Mouse (Mus musculus) layer of hippocampus, postnatal 36 days (tissue): ENCODE measurements around the gene Atcay. TPM values are rescaled to one million over a fixed set of nuclear protein-coding genes. Genes with fewer than 3 reads are reported as not detected.
"Not testable (repeated sequence)": the region's sequence is repeated elsewhere in the genome, so short reads cannot be mapped to it uniquely, and the experiment has no call there.

ENCODE experiments used
- DNase-seq, 2 experiments: peaks; one replicate each; pipeline ENCODE4 v3.0.0; 2022
- microRNA-seq, 2 experiments: library from miRNA; unstranded; fragments of <30 nt; microRNA quantifications; one replicate each; pipeline ENCODE4 v1.2.0; 2021
- total RNA-seq, 2 experiments: library from RNA; stranded (reverse); gene quantifications; 2 replicates each; pipeline ENCODE4 v1.2.3; 2021

Atcay gene
- total RNA-seq, 2 experiments from 2014 or later = 150 TPM

- DNase-seq = no peak
Observed at GRCm38 (mm10) chr10:81177958-81178712, 52.5 kb downstream of the Atcay start.

- no peak for DNase-seq
Observed at GRCm38 (mm10) chr10:81177491-81177925, 53.1 kb downstream of the Atcay start.

GRCm38 (mm10) chr10:81176466-81177271, 54.0 kb downstream of the Atcay start, which contains the start of gene Eef2:
Gene Eef2, plus strand, starts transcription at chr10:81176631.
- peak; percentile 96 to 97 for DNase-seq

GRCm38 (mm10) chr10:81175936-81176465, 54.6 kb downstream of the Atcay start:
- DNase-seq = no peak

GRCm38 (mm10) chr10:81175345-81175701, 55.3 kb downstream of the Atcay start:
- DNase-seq = not testable (repeated sequence)

- peak; percentile 86 for DNase-seq
Observed at GRCm38 (mm10) chr10:81174617-81175344, 55.9 kb downstream of the Atcay start.

- DNase-seq = peak; percentile 79 to 82
Observed at GRCm38 (mm10) chr10:81173132-81173531, 57.5 kb downstream of the Atcay start.

- not testable (repeated sequence) for DNase-seq
Observed at GRCm38 (mm10) chr10:81169411-81169900, 61.2 kb downstream of the Atcay start.

GRCm38 (mm10) chr10:81168521-81169244, 62.0 kb downstream of the Atcay start:
- DNase-seq = peak; percentile 72 to 74

- DNase-seq = no peak
Observed at GRCm38 (mm10) chr10:81168087-81168431, 62.6 kb downstream of the Atcay start.

GRCm38 (mm10) chr10:81167200-81168086, 63.2 kb downstream of the Atcay start, which contains the start of gene Pias4:
Gene Pias4, minus strand, starts transcription at chr10:81167923.
- DNase-seq = peak; percentile 100

GRCm38 (mm10) chr10:81165118-81165517, 65.5 kb downstream of the Atcay start:
- DNase-seq = no peak

- no peak for DNase-seq
Observed at GRCm38 (mm10) chr10:81162318-81162652, 68.3 kb downstream of the Atcay start.

GRCm38 (mm10) chr10:81161602-81162317, 68.9 kb downstream of the Atcay start:
- no peak for DNase-seq

GRCm38 (mm10) chr10:81154736-81155135, 75.9 kb downstream of the Atcay start:
- no peak for DNase-seq

Small RNA genes within 50 kb of the gene (microRNA-seq; reads per million reads assigned to microRNA genes)
- 35.2 to 36.6 reads per million in 2 experiments for gene Mir3057

Other genes starting within 250 kb of the Atcay start
- gene Gng7, start 215.9 kb downstream of the Atcay start, total RNA-seq = 100 to 1,000 TPM; 161 to 175 TPM
- 10 to 100 TPM; 96.5 to 98.1 TPM for gene Diras1, start 205.2 kb downstream of the Atcay start, total RNA-seq
- 10 to 100 TPM; 69.6 to 71.4 TPM for gene Slc39a3, start 193.4 kb downstream of the Atcay start, total RNA-seq
- gene Sgta, start 170.7 kb downstream of the Atcay start, total RNA-seq = 100 to 1,000 TPM; 174 to 175 TPM
- 10 to 100 TPM; 48.9 to 55.3 TPM for gene Thop1, start 160.8 kb downstream of the Atcay start, total RNA-seq
- under 1 TPM; 0.52 to 0.71 TPM for gene Creb3l3, start 132.0 kb downstream of the Atcay start, total RNA-seq
- gene Map2k2, start 124.9 kb downstream of the Atcay start, total RNA-seq = 100 to 1,000 TPM; 132 to 141 TPM
- gene Zbtb7a, start 95.6 kb downstream of the Atcay start, total RNA-seq = 100 to 1,000 TPM; 109 to 116 TPM
- 10 to 100 TPM; 26.2 to 29.8 TPM for gene Pias4, start 62.9 kb downstream of the Atcay start, total RNA-seq
- 100 to 1,000 TPM; 868 to 892 TPM for gene Eef2, start 54.2 kb downstream of the Atcay start, total RNA-seq
- 10 to 100 TPM; 65.6 to 77.8 TPM for gene Dapk3, start 47.8 kb downstream of the Atcay start, total RNA-seq
- not detected for gene 4930442H23Rik, start 47.0 kb downstream of the Atcay start, total RNA-seq
- gene Nmrk2, start 28.8 kb downstream of the Atcay start, total RNA-seq = under 1 TPM; 0.20 to 0.25 TPM
- gene Zfr2, start 2.3 kb upstream of the Atcay start, total RNA-seq = 10 to 100 TPM; 65.7 to 70.0 TPM
- 100 to 1,000 TPM; 227 to 236 TPM for gene Matk, start 22.1 kb upstream of the Atcay start, total RNA-seq
- 10 to 100 TPM; 32.3 to 36.0 TPM for gene Mrpl54, start 36.1 kb upstream of the Atcay start, total RNA-seq
- 10 to 100 TPM; 39.3 to 56.0 TPM for gene Apba3, start 36.1 kb upstream of the Atcay start, total RNA-seq
- 1 to 10 TPM in 1 of 2 experiments, under 1 TPM in 1; 0.65 to 1.7 TPM for gene Tjp3, start 60.7 kb upstream of the Atcay start, total RNA-seq
- 100 to 1,000 TPM; 301 to 304 TPM for gene Pip5k1c, start 62.1 kb upstream of the Atcay start, total RNA-seq
- gene Cactin, start 90.3 kb upstream of the Atcay start, total RNA-seq = 10 to 100 TPM; 28.9 to 30.1 TPM
- gene Tbxa2r, start 97.9 kb upstream of the Atcay start, total RNA-seq = 1 to 10 TPM in 1 of 2 experiments, under 1 TPM in 1; 0.91 to 1.1 TPM
- gene Gipc3, start 112.4 kb upstream of the Atcay start, total RNA-seq = 1 to 10 TPM; 1.7 to 1.9 TPM
- 10 to 100 TPM; 27.6 to 35.0 TPM for gene Hmg20b, start 119.6 kb upstream of the Atcay start, total RNA-seq
- gene Mfsd12, start 126.7 kb upstream of the Atcay start, total RNA-seq = 10 to 100 TPM; 43.5 to 48.4 TPM
- gene 4930404N11Rik, start 135.0 kb upstream of the Atcay start, total RNA-seq = 1 to 10 TPM; 1.6 to 1.9 TPM
- gene Fzr1, start 147.7 kb upstream of the Atcay start, total RNA-seq = 10 to 100 TPM; 61.5 to 68.9 TPM
- 10 to 100 TPM; 72.5 to 76.9 TPM for gene Dohh, start 153.6 kb upstream of the Atcay start, total RNA-seq
- gene Gm48551, start 153.6 kb upstream of the Atcay start, total RNA-seq = 1 to 10 TPM; 4.0 to 6.6 TPM
- 1 to 10 TPM; 4.5 to 7.1 TPM for gene Gm48552, start 158.2 kb upstream of the Atcay start, total RNA-seq
- 1 to 10 TPM; 1.6 to 1.7 TPM for gene Smim24, start 162.2 kb upstream of the Atcay start, total RNA-seq
- gene Nfic, start 224.8 kb upstream of the Atcay start, total RNA-seq = 10 to 100 TPM; 55.3 to 55.8 TPM